Mouse (Mus musculus): Measurements from ENCODE around the gene Asb8. TPM values are rescaled to one million over a fixed set of nuclear protein-coding genes. Genes with fewer than 3 reads are reported as not detected.

Asb8 gene
- polyA plus RNA-seq, 1 experiment: 5.4 TPM

- TF ChIP-seq GATA1 (IDR thresholded peaks at IDR 0.05; ENCODE audit: low read length): no peak
These were observed 20.4 kb downstream of the Asb8 start for GRCm38 (mm10) chr15:98144861-98145507.

GRCm38 (mm10) chr15:98142515-98142914, 22.9 kb downstream of the Asb8 start:
- TF ChIP-seq GATA1 (IDR thresholded peaks at IDR 0.05; ENCODE audit: low read length): no peak

- TF ChIP-seq GATA1 (IDR thresholded peaks at IDR 0.05; ENCODE audit: low read length): no peak
These were observed 24.6 kb downstream of the Asb8 start for GRCm38 (mm10) chr15:98140809-98141208.

GRCm38 (mm10) chr15:98139763-98140162, 25.7 kb downstream of the Asb8 start:
- TF ChIP-seq GATA1 (IDR thresholded peaks at IDR 0.05; ENCODE audit: low read length): no peak

GRCm38 (mm10) chr15:98136871-98137270, 28.6 kb downstream of the Asb8 start:
- no peak for TF ChIP-seq GATA1 (IDR thresholded peaks at IDR 0.05; ENCODE audit: low read length)

- no peak for TF ChIP-seq GATA1 (IDR thresholded peaks at IDR 0.05; ENCODE audit: low read length)
These were observed 29.8 kb downstream of the Asb8 start for GRCm38 (mm10) chr15:98135671-98136070.

- TF ChIP-seq GATA1 (IDR thresholded peaks at IDR 0.05; ENCODE audit: low read length): no peak
These were observed 30.8 kb downstream of the Asb8 start for GRCm38 (mm10) chr15:98134666-98135065.

GRCm38 (mm10) chr15:98134034-98134433, 31.4 kb downstream of the Asb8 start:
- TF ChIP-seq GATA1 (IDR thresholded peaks at IDR 0.05; ENCODE audit: low read length): no peak

GRCm38 (mm10) chr15:98133471-98133870, 32.0 kb downstream of the Asb8 start:
- no peak for TF ChIP-seq GATA1 (IDR thresholded peaks at IDR 0.05; ENCODE audit: low read length)

GRCm38 (mm10) chr15:98131942-98132655, 33.3 kb downstream of the Asb8 start:
- TF ChIP-seq GATA1 (IDR thresholded peaks at IDR 0.05; ENCODE audit: low read length): no peak

- TF ChIP-seq GATA1 (IDR thresholded peaks at IDR 0.05; ENCODE audit: low read length): no peak
These were observed 34.0 kb downstream of the Asb8 start for GRCm38 (mm10) chr15:98131451-98131850.

- no peak for TF ChIP-seq GATA1 (IDR thresholded peaks at IDR 0.05; ENCODE audit: low read length)
These were observed 34.4 kb downstream of the Asb8 start for GRCm38 (mm10) chr15:98131001-98131400.

- no peak for TF ChIP-seq GATA1 (IDR thresholded peaks at IDR 0.05; ENCODE audit: low read length)
These were observed 44.6 kb downstream of the Asb8 start for GRCm38 (mm10) chr15:98120831-98121230.

GRCm38 (mm10) chr15:98119363-98119762, 46.1 kb downstream of the Asb8 start:
- no peak for TF ChIP-seq GATA1 (IDR thresholded peaks at IDR 0.05; ENCODE audit: low read length)

- peak; percentile 75 for TF ChIP-seq GATA1 (IDR thresholded peaks at IDR 0.05; ENCODE audit: low read length)
These were observed 49.1 kb downstream of the Asb8 start for GRCm38 (mm10) chr15:98116287-98116686.

GRCm38 (mm10) chr15:98115779-98116163, 49.7 kb downstream of the Asb8 start:
- no peak for TF ChIP-seq GATA1 (IDR thresholded peaks at IDR 0.05; ENCODE audit: low read length)

Measured in G1E-ER4 (cell line).